Mouse (Mus musculus): ENCODE data around the gene 2310061I04Rik.

DNA sequence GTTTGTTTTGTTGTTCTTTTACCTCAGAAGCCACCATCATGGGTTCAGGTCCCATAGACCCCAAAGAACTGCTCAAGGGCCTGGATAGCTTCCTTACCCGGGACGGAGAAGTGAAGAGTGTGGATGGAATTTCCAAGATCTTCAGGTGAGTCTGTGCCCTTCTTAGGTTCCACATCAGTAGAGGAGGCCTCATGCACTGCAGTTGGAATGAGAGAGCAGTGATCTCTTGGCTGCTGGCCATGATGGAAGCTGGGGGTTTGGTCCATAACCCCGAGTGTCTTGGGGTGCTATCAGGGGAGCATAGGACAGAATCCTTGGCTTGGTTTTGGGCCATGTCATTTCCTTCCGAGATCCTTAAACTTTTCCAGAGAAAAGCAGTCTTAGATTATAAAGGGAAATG is 26.1 kb upstream of the 2310061I04Rik start:
- TF ChIP-seq CTCF (IDR thresholded peaks at IDR 0.05; ENCODE audit: low read depth, low read length): no peak
- no peak for TF ChIP-seq POLR2AphosphoS5 (IDR thresholded peaks at IDR 0.05; ENCODE audit: insufficient replicate concordance, low read depth, low read length)
- no peak for TF ChIP-seq TAL1 (conservative IDR thresholded peaks at IDR 0.05; ENCODE audit: low read depth, low read length)
- no peak for TF ChIP-seq GATA2 (IDR thresholded peaks at IDR 0.05; ENCODE audit: borderline replicate concordance, low read depth, low read length)
- TF ChIP-seq GATA1 (IDR thresholded peaks at IDR 0.05; ENCODE audit: borderline replicate concordance, low read length): no peak

Data from G1E (cell line).